Comparison of ENCODE assay signal across 13 mouse cellular contexts in the genomic region with DNA sequence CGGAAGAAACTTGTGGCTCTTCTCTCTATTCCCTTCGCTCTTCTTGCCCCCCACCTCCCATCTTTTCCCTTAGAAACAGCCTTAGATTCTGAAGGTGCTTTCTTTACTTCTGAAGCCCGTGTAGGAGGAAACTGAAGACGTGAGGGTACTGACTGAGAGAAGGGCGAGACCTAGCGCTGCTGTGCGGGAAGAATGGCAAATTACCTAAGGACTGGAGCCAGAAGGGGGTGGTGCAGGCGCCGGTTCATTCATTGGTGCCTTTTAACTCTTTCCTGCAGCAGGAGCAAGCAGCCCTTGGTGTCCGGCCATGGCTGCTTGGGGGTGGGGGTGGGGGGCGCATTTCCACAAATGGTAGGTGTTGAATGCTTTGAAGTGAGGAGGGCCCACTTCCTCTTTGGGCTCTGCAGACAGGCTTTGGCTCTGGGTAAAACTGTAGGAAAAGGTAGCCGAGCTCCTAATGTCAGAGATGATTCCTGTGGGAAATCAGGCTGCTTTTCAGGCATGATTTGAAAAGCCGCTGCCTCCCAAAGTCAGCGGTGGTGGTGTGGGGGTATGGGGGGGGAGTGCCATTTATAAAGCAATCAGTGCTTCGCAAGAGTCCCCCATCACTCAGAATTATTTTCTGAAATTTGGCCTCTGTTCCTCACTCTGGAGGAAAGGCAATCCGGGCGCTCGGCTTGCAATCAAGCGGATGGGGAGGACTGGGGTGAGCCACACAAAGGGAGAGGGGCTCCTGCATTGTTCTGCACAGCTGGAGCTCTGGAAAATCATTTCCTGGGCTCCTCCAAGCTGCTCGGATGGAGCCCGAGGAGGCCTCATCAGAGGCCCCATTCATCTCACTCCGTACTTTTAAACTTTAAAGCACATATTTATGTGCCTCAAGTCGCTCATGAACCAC. TPM values are rescaled to one million over a fixed set of nuclear protein-coding genes. Genes with fewer than 3 reads are reported as not detected.
A peak's percentile ranks its signal among the peaks of the same experiment; 100 is the strongest.
DNase-seq lines count a peak whose midpoint lies in the region; ATAC-seq and TF ChIP-seq lines count a peak whose summit lies in the region.
"Had no signal": no experiment of that assay in that cellular context is flagged by ENCODE, and none has a peak within 500 bp of the region (broad histone marks: within the 10 kb centered on the region; RNA-seq: fewer than 3 reads in every experiment).

No protein-coding gene starts in this region.

- H3K4me3 ChIP-seq in kidney, embryonic 14.5 days (ENCODE audit: low read length) = no peak overlapping the region; the same call in 1 of the 2 replicates
- no peak overlapping the region for H3K4me3 ChIP-seq in kidney, adult 2 months (ENCODE audit: insufficient read depth, low read depth, low read length)
- no peak overlapping the region for H3K4me3 ChIP-seq in forebrain, embryonic 15.5 days
- no peak overlapping the region for H3K4me3 ChIP-seq in limb, embryonic 13.5 days
- H3K4me3 ChIP-seq: stomach, embryonic 15.5 days had no signal

- no peak overlapping the region for H3K27ac ChIP-seq in kidney, embryonic 14.5 days (ENCODE audit: low read depth, low read length)
- H3K27ac ChIP-seq in kidney, adult 2 months (ENCODE audit: insufficient read depth, low read depth, low read length) = no peak overlapping the region
- H3K27ac ChIP-seq in forebrain, embryonic 15.5 days (replicated peaks) = peak overlapping the region; percentile 72
- no peak overlapping the region for H3K27ac ChIP-seq in limb, embryonic 13.5 days
- H3K27ac ChIP-seq: stomach, embryonic 15.5 days had no signal

- peak overlapping the region; percentile 33 for H3K4me2 ChIP-seq in kidney, embryonic 14.5 days (replicated peaks; ENCODE audit: low read depth, low read length)
- H3K4me2 ChIP-seq in forebrain, embryonic 15.5 days (replicated peaks) = peak overlapping the region; percentile 27
- H3K4me2 ChIP-seq in limb, embryonic 13.5 days (replicated peaks) = peak overlapping the region; percentile 54
- H3K4me2 ChIP-seq: stomach, embryonic 15.5 days had no signal

- no peak for TF ChIP-seq POLR2A in kidney, adult 2 months (IDR thresholded peaks at IDR 0.05; ENCODE audit: low read depth, low read length)

- peak; percentile 51; the same call in 1 of the 2 replicates for ATAC-seq in kidney, embryonic 14.5 days (ENCODE audit: low FRiP score, low TSS enrichment)
- peak; percentile 48; the same call in 1 of the 2 replicates for ATAC-seq in forebrain, embryonic 15.5 days (replicated peaks)
- no peak for ATAC-seq in limb, embryonic 13.5 days (ENCODE audit: low FRiP score, low read depth)
- ATAC-seq: lung, postnatal 0 days had no signal

- 0 out of 2 replicates have a peak overlapping the region, but pooled peaks have one; percentile 18 for H3K9ac ChIP-seq in kidney, embryonic 14.5 days (ENCODE audit: low read depth, low read length)
- peak overlapping the region; percentile 21; the same call in 1 of the 2 replicates for H3K9ac ChIP-seq in forebrain, embryonic 15.5 days (replicated peaks)
- no peak overlapping the region for H3K9ac ChIP-seq in limb, embryonic 13.5 days
- H3K9ac ChIP-seq: stomach, embryonic 15.5 days had no signal

- WGBS in kidney, embryonic 14.5 days = 3% methylated on average over 23 of the region's 23 CpGs
- 4% methylated on average over 23 of the region's 23 CpGs for WGBS in kidney, adult 2 months
- WGBS in forebrain, embryonic 15.5 days = 1% methylated on average over 23 of the region's 23 CpGs
- 3% methylated on average over 23 of the region's 23 CpGs for WGBS in limb, embryonic 13.5 days

- no peaks in the 10 kb centered on the region for H3K27me3 ChIP-seq in kidney, embryonic 14.5 days (ENCODE audit: control insufficient read depth, insufficient read depth, low read length)
- no peaks in the 10 kb centered on the region for H3K27me3 ChIP-seq in kidney, adult 2 months (replicated peaks; ENCODE audit: control insufficient read depth, insufficient read depth, low read length)
- H3K27me3 ChIP-seq in forebrain, embryonic 15.5 days = no peaks in the 10 kb centered on the region; the same call in 1 of the 2 replicates
- H3K27me3 ChIP-seq in limb, embryonic 13.5 days = peaks cover 29% of the 10 kb centered on the region

- no peak for TF ChIP-seq CTCF in kidney, adult 2 months (conservative IDR thresholded peaks at IDR 0.05; ENCODE audit: insufficient read depth, insufficient read length, low read depth, low read length)

- peaks cover 17% of the 10 kb centered on the region; the same call in 1 of the 2 replicates for H3K4me1 ChIP-seq in kidney, embryonic 14.5 days (ENCODE audit: control insufficient read depth, insufficient read depth, low read length)
- H3K4me1 ChIP-seq in kidney, adult 2 months (ENCODE audit: control insufficient read depth, insufficient read depth, low read length) = no peaks in the 10 kb centered on the region
- peaks cover 24% of the 10 kb centered on the region for H3K4me1 ChIP-seq in forebrain, embryonic 15.5 days
- peaks cover 21% of the 10 kb centered on the region for H3K4me1 ChIP-seq in limb, embryonic 13.5 days

- no peak for DNase-seq in kidney, adult 2 months
- DNase-seq in retina, embryonic 14.5 days (ENCODE audit: low spot score) = peak; percentile 48
- DNase-seq in thymus, postnatal 25 days = no peak
- no peak for DNase-seq in layer of hippocampus, postnatal 25 days (ENCODE audit: extremely low spot score in 1 of 2, low spot score in 1 of 2)
- DNase-seq in MN1 (ENCODE audit: low spot score) = no peak
- DNase-seq: cerebellum, adult 2 months; heart, postnatal 4 days; layer of hippocampus, postnatal 36 days had no signal

- no peaks in the 10 kb centered on the region for H3K36me3 ChIP-seq in kidney, embryonic 14.5 days (ENCODE audit: control insufficient read depth, insufficient read depth, low read length)
- no peaks in the 10 kb centered on the region for H3K36me3 ChIP-seq in kidney, adult 2 months (ENCODE audit: control insufficient read depth, insufficient read depth, low read length)
- H3K36me3 ChIP-seq in forebrain, embryonic 15.5 days = no peaks in the 10 kb centered on the region
- no peaks in the 10 kb centered on the region; the same call in 1 of the 2 replicates for H3K36me3 ChIP-seq in limb, embryonic 13.5 days
- H3K36me3 ChIP-seq: stomach, embryonic 15.5 days had no signal

- no peaks in the 10 kb centered on the region for H3K9me3 ChIP-seq in kidney, embryonic 14.5 days (ENCODE audit: control insufficient read depth, low read length)
- H3K9me3 ChIP-seq in forebrain, embryonic 15.5 days = no peaks in the 10 kb centered on the region
- no peaks in the 10 kb centered on the region for H3K9me3 ChIP-seq in limb, embryonic 13.5 days
- H3K9me3 ChIP-seq: stomach, embryonic 15.5 days had no signal

RNA-seq across cellular contexts. Expression of gene Tti1, which starts 53.4 kb away (rescaled TPM):
- 10.6 and 26.6 TPM in 2 replicates for polyA plus RNA-seq in kidney, embryonic 14.5 days (2014; fragmentation: Nextera tagmentation; extraction: Ambion mirVana)
- 15.6 and 16.3 TPM in 2 replicates for polyA plus RNA-seq in kidney, adult 2 months (2012; rRNA removed)
- 21.3 and 22.2 TPM in 2 replicates for polyA plus RNA-seq in forebrain, embryonic 15.5 days (2015; fragmentation: Nextera tagmentation; extraction: Ambion mirVana)
- 23.8 and 25.8 TPM in 2 replicates for polyA plus RNA-seq in limb, embryonic 13.5 days (2015; fragmentation: Nextera tagmentation; extraction: Ambion mirVana)
- total RNA-seq in layer of hippocampus, postnatal 25 days (2021) = 10 to 100 TPM; 19.3 to 20.0 TPM

RNA-seq across cellular contexts. Expression of gene Rprd1b, which starts 53.4 kb away (rescaled TPM):
- polyA plus RNA-seq in kidney, embryonic 14.5 days (2014; fragmentation: Nextera tagmentation; extraction: Ambion mirVana) = 41.1 and 53.3 TPM in 2 replicates
- 17.5 and 18.6 TPM in 2 replicates for polyA plus RNA-seq in kidney, adult 2 months (2012; rRNA removed)
- polyA plus RNA-seq in forebrain, embryonic 15.5 days (2015; fragmentation: Nextera tagmentation; extraction: Ambion mirVana) = 38.9 and 44.1 TPM in 2 replicates
- 46.7 and 51.3 TPM in 2 replicates for polyA plus RNA-seq in limb, embryonic 13.5 days (2015; fragmentation: Nextera tagmentation; extraction: Ambion mirVana)
- 10 to 100 TPM; 40.6 to 45.5 TPM for total RNA-seq in layer of hippocampus, postnatal 25 days (2021)
